Mouse (Mus musculus) spleen, postnatal 4 days (tissue): Measurements from ENCODE around the gene Pabpn1l.
A peak's percentile ranks its signal among the peaks of the same experiment; 100 is the strongest.

ENCODE experiments used
- DNase-seq, 2 experiments: peaks; one replicate each; pipeline ENCODE4 v3.0.0; 2022; ENCODE audit warnings: low spot score in 2 of 2

The Pabpn1l gene

GRCm38 (mm10) chr8:122618660-122619378 lies 3.7 kb downstream of the Pabpn1l start:
- peak in 1 of 2 experiments; percentile 56 for DNase-seq

GRCm38 (mm10) chr8:122617947-122618546 lies 4.5 kb downstream of the Pabpn1l start:
- peak; percentile 87 to 94 for DNase-seq

GRCm38 (mm10) chr8:122616181-122616905 lies 6.2 kb downstream of the Pabpn1l start:
- no peak for DNase-seq

- peak; percentile 95 to 96 for DNase-seq
Observed at GRCm38 (mm10) chr8:122611295-122612133, 11.0 kb downstream of the Pabpn1l start, which contains the start of the genes Galns and Trappc2l. Galns (minus strand) TSS chr8:122611463. Trappc2l (plus strand) TSS chr8:122611640.

- no peak for DNase-seq
Observed at GRCm38 (mm10) chr8:122610612-122611277, 11.8 kb downstream of the Pabpn1l start.

- no peak for DNase-seq
Observed at GRCm38 (mm10) chr8:122610209-122610608, 12.3 kb downstream of the Pabpn1l start.

- no peak for DNase-seq
Observed at GRCm38 (mm10) chr8:122606810-122607209, 15.7 kb downstream of the Pabpn1l start.

- no peak for DNase-seq
Observed at GRCm38 (mm10) chr8:122605367-122605766, 17.2 kb downstream of the Pabpn1l start.

GRCm38 (mm10) chr8:122604640-122605039 lies 17.9 kb downstream of the Pabpn1l start:
- DNase-seq: no peak

GRCm38 (mm10) chr8:122600666-122601065 lies 21.9 kb downstream of the Pabpn1l start:
- DNase-seq: no peak

GRCm38 (mm10) chr8:122596031-122596430 lies 26.5 kb downstream of the Pabpn1l start:
- no peak for DNase-seq

- no peak for DNase-seq
Observed at GRCm38 (mm10) chr8:122593783-122594507, 28.6 kb downstream of the Pabpn1l start.

- DNase-seq: peak in 1 of 2 experiments; percentile 36
Observed at GRCm38 (mm10) chr8:122593240-122593639, 29.3 kb downstream of the Pabpn1l start.

GRCm38 (mm10) chr8:122586749-122587148 lies 35.8 kb downstream of the Pabpn1l start:
- DNase-seq: no peak

GRCm38 (mm10) chr8:122586171-122586570 lies 36.4 kb downstream of the Pabpn1l start:
- no peak for DNase-seq

- DNase-seq: no peak
Observed at GRCm38 (mm10) chr8:122585411-122585891, 37.1 kb downstream of the Pabpn1l start.

GRCm38 (mm10) chr8:122584981-122585380 lies 37.6 kb downstream of the Pabpn1l start:
- DNase-seq: no peak

GRCm38 (mm10) chr8:122580926-122581325 lies 41.6 kb downstream of the Pabpn1l start:
- DNase-seq: no peak

GRCm38 (mm10) chr8:122579196-122579595 lies 43.3 kb downstream of the Pabpn1l start:
- DNase-seq: no peak

- no peak for DNase-seq
Observed at GRCm38 (mm10) chr8:122577116-122577515, 45.4 kb downstream of the Pabpn1l start.
